Mouse (Mus musculus) limb, embryonic 14.5 days (tissue): ENCODE results near the gene Larp4b. TPM values are rescaled to one million over a fixed set of nuclear protein-coding genes. Genes with fewer than 3 reads are reported as not detected.
A peak's percentile ranks its signal among the peaks of the same experiment; 100 is the strongest.
"Not testable (repeated sequence)": the region's sequence is repeated elsewhere in the genome, so short reads cannot be mapped to it uniquely, and the experiment has no call there.

Experiments
- ATAC-seq: fragments of 200-750 bp; cut with Nextera tagmentation; 2 replicates; pipeline ENCODE4 v1.8.0; 2017; ENCODE audit warnings: low read depth, moderate number of reproducible peaks, moderate TSS enrichment; ENCODE audit not compliant: low FRiP score
- DNase-seq: peaks from one replicate; pipeline ENCODE4 v3.0.0-alpha.2; 2015; ENCODE audit warnings: low spot score
- H3K27ac ChIP-seq: fragments of 300-500 bp; sonication (generic); replicated peaks from 2 replicates; pipeline ENCODE4 v1.5.1; 2014; ENCODE audit warnings: low read depth, mild to moderate bottlenecking, low read length, moderate library complexity, mixed read lengths
- H3K27me3 ChIP-seq: fragments of 300-500 bp; sonication (generic); 2 replicates; pipeline ENCODE4 v1.6.1; 2014; ENCODE audit warnings: low read length, mixed read lengths; ENCODE audit not compliant: control insufficient read depth, insufficient read depth
- H3K36me3 ChIP-seq: fragments of 300-500 bp; sonication (generic); 2 replicates; pipeline ENCODE4 v1.6.1; 2014; ENCODE audit warnings: mild to moderate bottlenecking, low read length, moderate library complexity, mixed read lengths; ENCODE audit not compliant: control insufficient read depth, insufficient read depth
- H3K4me1 ChIP-seq: fragments of 300-500 bp; sonication (generic); 2 replicates; pipeline ENCODE4 v1.6.1; 2014; ENCODE audit warnings: antibody characterized with exemption, low read length, mixed read lengths; ENCODE audit not compliant: control insufficient read depth, insufficient read depth
- H3K4me2 ChIP-seq: fragments of 300-500 bp; sonication (generic); replicated peaks from 2 replicates; pipeline ENCODE4 v1.6.1; 2014; ENCODE audit warnings: low read depth, mild to moderate bottlenecking, low read length, moderate library complexity; ENCODE audit not compliant: severe bottlenecking
- H3K4me3 ChIP-seq: fragments of 300-500 bp; sonication (generic); replicated peaks from 2 replicates; pipeline ENCODE4 v1.5.1; 2014; ENCODE audit warnings: low read length
- H3K9ac ChIP-seq: fragments of 300-500 bp; sonication (generic); 2 replicates; pipeline ENCODE4 v1.6.1; 2014; ENCODE audit warnings: mild to moderate bottlenecking, low read depth, low read length, moderate library complexity; ENCODE audit not compliant: severe bottlenecking
- H3K9me3 ChIP-seq: fragments of 300-500 bp; sonication (generic); 2 replicates; pipeline ENCODE4 v1.6.1; 2016; ENCODE audit warnings: low read length; ENCODE audit not compliant: control insufficient read depth
- POLR2A ChIP-seq: fragments of 200-500 bp; IDR thresholded peaks from 2 replicates; pipeline ENCODE4 v1.8.0; 2012; ENCODE audit warnings: inconsistent platforms, mild to moderate bottlenecking, moderate library complexity, borderline replicate concordance; ENCODE audit not compliant: insufficient read depth, insufficient read length; ENCODE audit errors: extremely low read depth
- WGBS: fragments of 180-500 bp; shearing (Covaris S2); extraction: QIAGEN DNeasy Blood & Tissue Kit; methylation state at CpG from one replicate; pipeline ENCODE4 v1.1.7; 2014; 5-methylcytosine and 5-hydroxymethylcytosine counted together
- polyA plus RNA-seq, 2 experiments: library from polyadenylated mRNA; depleted of rRNA in 1 of 2; stranded (reverse) in 1 of 2; unstranded in 1 of 2; fragments of >200 nt; fragmentation: Nextera tagmentation in 1 of 2; extraction: Ambion mirVana in 1 of 2; gene quantifications; 2 replicates each; pipeline versions ENCODE4 v1.2.1 to v1.2.3; 2012 to 2014

Larp4b gene
- polyA plus RNA-seq (2012; rRNA removed) (22.6 and 23.9 TPM in 2 replicates), polyA plus RNA-seq (2014; fragmentation: Nextera tagmentation; extraction: Ambion mirVana) (40.0 and 40.9 TPM in 2 replicates)

GRCm38 (mm10) chr13:9093316-9094155 lies at the start of gene Larp4b:
Gene Larp4b (plus strand): TSS chr13:9093881.
- TF ChIP-seq POLR2A: peak; percentile 73; the same call in 1 of the 2 replicates
- Histone ChIP-seq H3K36me3 (no peaks in the 10 kb centered on the region), H3K4me2 (peak within 1 kb of the TSS; percentile 78), H3K27ac (peak within 1 kb of the TSS; percentile 90), H3K27me3 (no peaks in the 10 kb centered on the region), H3K4me1 (peaks cover 5% of the 10 kb centered on the region; the same call in 1 of the 2 replicates), H3K4me3 (peak within 1 kb of the TSS; percentile 97), H3K9me3 (no peaks in the 10 kb centered on the region), H3K9ac (peak within 1 kb of the TSS; percentile 86)
- DNase-seq (peak; percentile 97), ATAC-seq (peak; percentile 100)
- WGBS: 1% methylated on average over 38 of the region's 92 CpGs

- Histone ChIP-seq H3K27ac (no peak overlapping the region), H3K9ac (no peak overlapping the region), H3K36me3 (no peaks in the 10 kb centered on the region), H3K27me3 (no peaks in the 10 kb centered on the region), H3K4me3 (no peak overlapping the region), H3K9me3 (no peaks in the 10 kb centered on the region), H3K4me1 (peaks cover 6% of the 10 kb centered on the region), H3K4me2 (no peak overlapping the region)
- no peak for DNase-seq
- no peak for TF ChIP-seq POLR2A
- 91% methylated on average over 1 of the region's 1 CpGs for WGBS
- no peak for ATAC-seq
Observed at GRCm38 (mm10) chr13:9044731-9045130, 49.0 kb upstream of the Larp4b start.

GRCm38 (mm10) chr13:9052049-9052691 lies 41.5 kb upstream of the Larp4b start:
- H3K27ac ChIP-seq, H3K9me3 ChIP-seq, H3K27me3 ChIP-seq, ATAC-seq, H3K9ac ChIP-seq, H3K4me2 ChIP-seq, DNase-seq, H3K36me3 ChIP-seq, H3K4me3 ChIP-seq, H3K4me1 ChIP-seq: not testable (repeated sequence)
- WGBS: 59% methylated on average over 10 of the region's 10 CpGs

- Histone ChIP-seq H3K9ac (no peak overlapping the region), H3K4me2 (no peak overlapping the region), H3K4me3 (no peak overlapping the region), H3K4me1 (no peaks in the 10 kb centered on the region), H3K27me3 (no peaks in the 10 kb centered on the region), H3K9me3 (no peaks in the 10 kb centered on the region), H3K27ac (no peak overlapping the region), H3K36me3 (no peaks in the 10 kb centered on the region)
- ATAC-seq (no peak), DNase-seq (no peak)
- TF ChIP-seq POLR2A: no peak
- 52% methylated on average over 1 of the region's 1 CpGs for WGBS
Observed at GRCm38 (mm10) chr13:9057277-9057676, 36.4 kb upstream of the Larp4b start.

GRCm38 (mm10) chr13:9058706-9059105 lies 35.0 kb upstream of the Larp4b start:
- Histone ChIP-seq H3K4me2 (no peak overlapping the region), H3K9ac (no peak overlapping the region), H3K27me3 (no peaks in the 10 kb centered on the region), H3K4me1 (no peaks in the 10 kb centered on the region), H3K27ac (no peak overlapping the region), H3K4me3 (no peak overlapping the region), H3K9me3 (no peaks in the 10 kb centered on the region), H3K36me3 (no peaks in the 10 kb centered on the region)
- no peak for ATAC-seq
- TF ChIP-seq POLR2A: no peak
- no peak for DNase-seq
- 78% methylated on average over 4 of the region's 4 CpGs for WGBS
